Mouse (Mus musculus): ENCODE measurements around the gene Oosp1. TPM values are rescaled to one million over a fixed set of nuclear protein-coding genes. Genes with fewer than 3 reads are reported as not detected.
A peak's percentile ranks its signal among the peaks of the same experiment; 100 is the strongest.

Oosp1 gene
- total RNA-seq, 2 experiments from 2014 or later = 6.9 to 7.6 TPM

DNA sequence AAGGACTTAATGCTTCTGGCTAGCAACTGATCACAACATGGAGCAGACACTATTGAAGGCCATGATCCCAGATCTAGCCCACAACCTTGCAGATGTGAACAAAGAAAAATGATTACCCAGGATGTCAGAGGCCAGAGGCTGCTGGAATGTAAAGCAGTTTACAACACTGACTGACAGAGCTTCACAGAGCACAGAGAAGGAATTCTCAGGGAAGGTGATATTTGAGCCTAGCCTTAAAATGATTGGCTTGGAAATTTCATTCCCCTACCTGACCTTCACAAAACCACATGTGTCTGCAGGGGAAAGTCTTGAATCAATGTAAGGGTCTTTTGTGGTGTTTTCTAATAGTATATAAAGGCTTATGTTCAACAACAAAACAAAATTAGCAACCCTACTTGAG, 66.2 kb downstream of the Oosp1 start:
- ATAC-seq (replicated peaks; ENCODE audit: poor library complexity) = no peak

GRCm38 (mm10) chr19:11623551-11623950, 67.4 kb downstream of the Oosp1 start, which contains the start of gene Ms4a2:
Ms4a2 (minus strand) TSS chr19:11623719.
- ATAC-seq (replicated peaks; ENCODE audit: poor library complexity) = no peak

DNA sequence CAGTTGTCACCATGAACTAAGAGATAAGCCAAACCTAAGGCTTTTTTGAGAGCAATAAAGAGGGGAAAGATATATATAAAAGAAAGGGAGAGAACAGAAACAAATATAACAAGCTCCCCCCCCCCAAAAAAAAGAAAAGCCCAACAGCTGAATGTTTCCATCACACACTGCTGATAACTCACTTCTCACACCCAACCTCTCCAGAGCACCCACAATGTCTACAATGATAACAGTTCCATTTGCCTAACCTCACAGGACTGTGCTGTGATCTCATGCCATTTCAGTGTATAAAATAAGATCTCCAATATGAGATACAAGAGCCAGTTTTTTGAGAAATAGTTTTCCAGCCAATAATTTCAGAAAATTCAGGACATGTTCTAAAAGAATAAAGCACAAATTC, 73.0 kb downstream of the Oosp1 start:
- ATAC-seq (replicated peaks; ENCODE audit: poor library complexity) = peak; percentile 75

Other genes starting within 250 kb of the Oosp1 start
- gene Ms4a4b, start 247.6 kb downstream of the Oosp1 start, total RNA-seq (2015) = 4.8 and 5.3 TPM in 2 replicates
- gene Ms4a4b, start 247.6 kb downstream of the Oosp1 start, total RNA-seq (2017) = 0.88 and 1.00 TPM in 2 replicates
- 181 and 238 TPM in 2 replicates for gene Ms4a6c, start 221.8 kb downstream of the Oosp1 start, total RNA-seq (2015)
- gene Ms4a6c, start 221.8 kb downstream of the Oosp1 start, total RNA-seq (2017) = 142 and 174 TPM in 2 replicates
- gene Gm8369, start 205.2 kb downstream of the Oosp1 start, total RNA-seq (2015) = 0.67 and 2.5 TPM in 2 replicates
- 1.2 and 1.3 TPM in 2 replicates for gene Gm8369, start 205.2 kb downstream of the Oosp1 start, total RNA-seq (2017)
- 44.8 and 47.0 TPM in 2 replicates for gene Ms4a6b, start 174.6 kb downstream of the Oosp1 start, total RNA-seq (2015)
- 19.8 and 24.4 TPM in 2 replicates for gene Ms4a6b, start 174.6 kb downstream of the Oosp1 start, total RNA-seq (2017)
- not detected in 2 replicates for gene Ms4a4d, start 154.3 kb downstream of the Oosp1 start, total RNA-seq (2015)
- gene Ms4a4d, start 154.3 kb downstream of the Oosp1 start, total RNA-seq (2017) = not detected in 2 replicates
- gene Ms4a6d, start 86.3 kb downstream of the Oosp1 start, total RNA-seq (2015) = 5.1 and 5.9 TPM in 2 replicates
- gene Ms4a6d, start 86.3 kb downstream of the Oosp1 start, total RNA-seq (2017) = 3.0 and 4.2 TPM in 2 replicates
- 18.2 and 21.8 TPM in 2 replicates for gene Ms4a2, start 67.4 kb downstream of the Oosp1 start, total RNA-seq (2015)
- gene Ms4a2, start 67.4 kb downstream of the Oosp1 start, total RNA-seq (2017) = 17.5 and 20.2 TPM in 2 replicates
- 1,524 and 1,660 TPM in 2 replicates for gene Ms4a3, start 50.3 kb downstream of the Oosp1 start, total RNA-seq (2015)
- gene Ms4a3, start 50.3 kb downstream of the Oosp1 start, total RNA-seq (2017) = 866 and 1,151 TPM in 2 replicates
- 1.1 and 3.4 TPM in 2 replicates for gene Oosp2, start 30.6 kb downstream of the Oosp1 start, total RNA-seq (2015)
- gene Oosp2, start 30.6 kb downstream of the Oosp1 start, total RNA-seq (2017) = not detected in 2 replicates
- not detected in 2 replicates for gene Oosp3, start 5.9 kb upstream of the Oosp1 start, total RNA-seq (2015)
- not detected in 2 replicates for gene Oosp3, start 5.9 kb upstream of the Oosp1 start, total RNA-seq (2017)
- not detected in 2 replicates for gene Gif, start 56.4 kb upstream of the Oosp1 start, total RNA-seq (2015)
- gene Gif, start 56.4 kb upstream of the Oosp1 start, total RNA-seq (2017) = not detected in 2 replicates
- 79.3 and 89.8 TPM in 2 replicates for gene Mrpl16, start 79.2 kb upstream of the Oosp1 start, total RNA-seq (2015)
- 104 and 113 TPM in 2 replicates for gene Mrpl16, start 79.2 kb upstream of the Oosp1 start, total RNA-seq (2017)
- gene Stx3, start 128.3 kb upstream of the Oosp1 start, total RNA-seq (2015) = 6.4 and 7.4 TPM in 2 replicates
- 5.6 and 7.0 TPM in 2 replicates for gene Stx3, start 128.3 kb upstream of the Oosp1 start, total RNA-seq (2017)
- not detected in 2 replicates for gene Olfr1417, start 148.1 kb upstream of the Oosp1 start, total RNA-seq (2015)
- gene Olfr1417, start 148.1 kb upstream of the Oosp1 start, total RNA-seq (2017) = not detected in 2 replicates
- gene Olfr1418, start 169.9 kb upstream of the Oosp1 start, total RNA-seq (2015) = not detected in 2 replicates
- not detected in 2 replicates for gene Olfr1418, start 169.9 kb upstream of the Oosp1 start, total RNA-seq (2017)
- not detected in 2 replicates for gene Olfr1419, start 184.0 kb upstream of the Oosp1 start, total RNA-seq (2015)
- gene Olfr1419, start 184.0 kb upstream of the Oosp1 start, total RNA-seq (2017) = not detected in 2 replicates
- not detected in 2 replicates for gene Olfr1420, start 195.4 kb upstream of the Oosp1 start, total RNA-seq (2015)
- gene Olfr1420, start 195.4 kb upstream of the Oosp1 start, total RNA-seq (2017) = not detected in 2 replicates
- gene Patl1, start 221.2 kb upstream of the Oosp1 start, total RNA-seq (2015) = 40.1 and 41.7 TPM in 2 replicates
- 11.6 and 12.0 TPM in 2 replicates for gene Patl1, start 221.2 kb upstream of the Oosp1 start, total RNA-seq (2017)

All from megakaryocyte progenitor cell, adult 5-6 weeks (primary cell).